Mouse (Mus musculus) kidney, adult 8-10 months (tissue): ENCODE data around the gene Dok4.

Source experiments
- DNase-seq, 2 experiments: peaks; one replicate each; pipeline ENCODE4 v3.0.0; 2022

The Dok4 gene

GRCm38 (mm10) chr8:94876197-94876730 is at the start of gene Dok4:
Dok4 (minus strand) TSS chr8:94876330.
- DNase-seq = peak; percentile 84 to 91

DNA sequence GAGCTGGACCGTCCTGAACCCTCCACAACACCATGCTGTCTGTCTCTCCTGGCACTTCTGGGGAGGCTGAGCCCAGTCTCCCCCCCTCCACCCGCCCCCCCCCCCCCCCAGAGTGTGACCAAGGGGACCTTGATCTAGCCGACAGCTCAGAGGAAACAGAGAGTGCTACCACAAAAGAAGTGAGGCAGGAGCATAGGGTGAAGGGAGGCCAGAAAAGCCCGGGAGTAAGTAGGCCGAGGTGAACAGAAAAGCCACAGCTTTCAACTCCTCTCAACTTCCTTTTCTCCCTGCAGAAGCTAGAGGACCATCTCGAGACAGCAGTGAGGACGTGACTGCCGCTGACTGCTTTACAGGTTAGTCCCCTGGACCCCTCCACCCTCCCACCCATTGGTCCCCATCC is 47.3 kb upstream of the Dok4 start, which contains the start of gene Adgrg5:
Gene Adgrg5 (plus strand): TSS at position 290 of the 400 bp plus-strand sequence.
- DNase-seq = no peak

- DNase-seq = no peak
These were observed 46.5 kb upstream of the Dok4 start for GRCm38 (mm10) chr8:94922602-94923001.

DNA sequence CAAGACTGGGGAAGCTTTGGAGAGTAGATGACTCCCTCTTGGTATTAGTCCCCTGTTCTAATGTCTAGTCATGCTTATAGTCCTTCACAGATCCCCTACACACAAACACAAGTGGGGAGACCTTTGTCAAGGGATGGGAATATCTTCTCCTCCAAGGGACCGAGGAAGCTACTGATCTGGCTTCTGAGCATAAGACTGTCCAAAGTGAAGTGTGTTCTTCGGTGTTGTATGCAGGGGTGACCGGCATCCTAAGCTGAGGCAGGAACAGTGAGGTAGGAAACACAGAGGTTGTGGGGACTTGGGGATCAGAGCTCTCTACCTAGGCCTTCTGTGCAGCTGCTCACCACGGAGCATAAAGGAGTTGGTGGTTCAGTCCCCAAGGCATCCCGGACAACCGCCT is 46.0 kb upstream of the Dok4 start:
- no peak for DNase-seq

GRCm38 (mm10) chr8:94919256-94919655 is 43.1 kb upstream of the Dok4 start:
- no peak for DNase-seq

GRCm38 (mm10) chr8:94917851-94918495 is 41.8 kb upstream of the Dok4 start, which contains the start of gene Ccdc102a:
Ccdc102a (minus strand) TSS chr8:94918098.
- DNase-seq = peak in 1 of 2 experiments; percentile 26

- DNase-seq = peak; percentile 90 to 91
These were observed 41.2 kb upstream of the Dok4 start for GRCm38 (mm10) chr8:94917352-94917751.

DNA sequence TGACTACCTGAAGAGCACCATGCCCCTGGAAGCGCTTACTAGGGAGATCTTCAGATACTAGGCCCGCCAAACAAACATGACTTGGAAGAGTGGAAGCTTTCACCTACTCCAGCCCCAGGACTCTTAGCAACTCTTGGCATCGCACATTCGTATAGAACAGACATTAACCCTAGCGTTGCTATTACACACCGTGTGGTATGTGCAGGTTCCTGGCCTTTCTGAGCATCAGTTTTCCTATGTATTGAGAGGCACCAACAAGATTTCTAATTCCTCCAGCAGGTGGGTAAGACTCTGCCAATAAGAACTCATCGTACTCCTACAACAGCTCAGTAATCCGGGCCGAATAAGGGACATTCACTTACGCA is 40.8 kb upstream of the Dok4 start:
- no peak for DNase-seq

DNA sequence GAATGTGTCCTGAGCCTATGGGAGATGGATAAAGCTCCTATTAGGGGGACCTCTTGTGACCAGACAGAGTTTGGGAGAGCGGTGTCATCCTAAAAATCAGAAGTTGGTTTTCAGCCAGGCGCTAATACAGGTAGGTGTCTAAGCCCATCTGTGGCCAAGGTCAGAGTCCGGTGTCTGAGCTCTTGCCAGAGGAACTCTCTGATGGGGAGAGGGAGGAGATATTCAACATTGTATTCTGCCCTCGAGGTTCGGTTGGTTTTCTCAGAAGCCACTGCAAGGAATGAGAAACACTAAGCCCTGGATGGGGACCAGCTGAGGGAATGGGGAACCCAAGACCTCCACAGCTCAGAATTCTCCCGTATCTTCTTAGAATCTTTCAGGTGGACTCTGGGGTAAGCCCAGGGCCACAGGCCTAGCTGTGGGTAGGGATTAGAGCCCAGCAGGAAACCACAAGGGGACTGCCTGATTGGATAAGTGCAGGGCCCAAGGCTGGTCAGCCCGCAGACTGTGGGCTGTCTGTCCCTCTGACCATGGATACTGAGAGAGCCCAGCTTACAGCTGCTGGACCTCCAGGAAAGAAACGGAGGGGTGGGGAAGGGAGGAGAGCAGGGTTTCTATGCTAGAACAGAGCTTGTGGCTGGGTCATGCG is 40.3 kb upstream of the Dok4 start:
- DNase-seq = no peak

GRCm38 (mm10) chr8:94914701-94915101 is 38.6 kb upstream of the Dok4 start:
- DNase-seq = peak in 1 of 2 experiments; percentile 28

DNA sequence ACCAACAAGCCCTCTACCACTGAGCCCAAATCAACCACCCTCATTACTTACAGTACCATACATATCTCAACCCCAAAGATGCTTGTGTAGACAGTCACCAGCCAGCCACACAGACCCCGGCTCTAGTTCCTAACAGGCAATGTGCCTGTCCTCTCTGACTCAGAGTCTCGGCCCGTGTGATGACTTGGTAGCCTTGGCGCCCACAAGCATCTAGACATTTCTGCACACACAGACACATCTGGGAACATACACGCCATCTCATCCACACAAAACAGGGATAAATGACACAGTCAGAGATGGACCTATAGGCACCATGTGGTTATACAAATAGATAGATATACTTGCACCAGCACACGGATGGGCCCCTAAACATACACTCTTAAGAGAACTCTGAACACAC is 38.1 kb upstream of the Dok4 start:
- DNase-seq = no peak

DNA sequence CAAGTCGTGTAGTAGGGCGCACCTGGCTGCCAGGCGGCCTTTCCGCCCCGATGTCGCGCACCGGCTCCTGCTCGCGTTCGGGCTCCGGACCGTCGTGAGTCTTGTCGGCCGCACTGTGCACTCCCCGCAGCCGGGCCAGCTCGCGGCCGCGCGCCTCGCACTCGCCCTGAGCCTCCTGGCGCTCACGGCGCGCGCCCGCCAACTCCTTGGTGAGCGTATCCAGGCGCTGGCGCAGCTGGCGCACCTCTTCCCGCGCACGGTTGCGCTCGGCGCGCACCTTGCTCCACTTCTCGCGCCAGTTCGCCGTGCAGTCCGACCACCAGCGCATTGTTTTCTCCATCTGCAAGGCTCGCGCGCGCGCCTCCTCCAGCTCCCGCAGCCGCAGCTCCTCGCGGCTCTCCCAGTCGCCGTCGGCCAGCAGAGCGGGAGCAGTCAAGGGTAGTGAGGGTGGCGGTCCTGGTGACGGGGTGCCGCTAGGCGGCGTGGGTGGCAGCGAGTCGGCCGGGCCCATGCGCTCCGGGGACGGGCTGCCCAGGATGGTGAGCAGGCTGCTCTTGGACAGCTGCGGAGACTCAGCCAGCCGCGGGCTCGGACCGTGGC is 37.0 kb upstream of the Dok4 start:
- DNase-seq = peak in 1 of 2 experiments; percentile 65

GRCm38 (mm10) chr8:94908847-94909246 is 32.7 kb upstream of the Dok4 start:
- DNase-seq = peak; percentile 84 to 90

DNA sequence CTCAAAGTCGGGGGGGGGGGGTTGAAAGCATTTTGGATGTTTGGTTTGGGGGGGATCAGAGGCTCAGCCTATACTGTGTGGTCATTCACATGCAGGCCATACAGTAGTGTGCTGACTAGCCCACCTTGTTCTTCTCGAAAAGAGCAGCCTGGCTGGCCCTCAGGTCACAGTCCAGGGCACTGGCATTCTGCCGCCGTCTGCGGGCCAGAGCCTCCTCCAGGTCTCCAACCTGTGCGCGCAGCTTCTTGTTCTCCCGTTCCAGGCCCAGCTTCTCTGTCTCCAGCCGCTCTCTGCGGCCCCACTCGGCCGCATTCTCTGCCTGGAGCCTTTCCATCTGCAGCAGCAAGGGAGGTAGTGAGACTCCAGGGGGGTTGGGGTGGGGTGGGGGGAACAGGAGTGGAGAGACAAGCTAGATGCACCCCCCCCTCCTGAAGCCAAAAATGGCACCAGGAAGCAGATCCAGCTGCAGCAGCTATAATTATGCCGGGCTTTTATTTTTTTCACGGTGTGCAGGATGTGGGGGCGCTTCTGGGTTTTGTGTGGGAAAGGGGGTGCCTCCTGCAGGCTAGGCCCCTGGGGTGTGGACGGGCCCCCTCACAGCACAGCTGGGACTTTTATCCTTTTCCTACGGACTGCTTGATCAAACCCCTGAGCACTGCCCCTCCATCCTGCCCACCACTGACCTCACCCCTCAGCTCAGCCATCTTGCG is 31.6 kb upstream of the Dok4 start:
- peak; percentile 63 to 76 for DNase-seq

DNA sequence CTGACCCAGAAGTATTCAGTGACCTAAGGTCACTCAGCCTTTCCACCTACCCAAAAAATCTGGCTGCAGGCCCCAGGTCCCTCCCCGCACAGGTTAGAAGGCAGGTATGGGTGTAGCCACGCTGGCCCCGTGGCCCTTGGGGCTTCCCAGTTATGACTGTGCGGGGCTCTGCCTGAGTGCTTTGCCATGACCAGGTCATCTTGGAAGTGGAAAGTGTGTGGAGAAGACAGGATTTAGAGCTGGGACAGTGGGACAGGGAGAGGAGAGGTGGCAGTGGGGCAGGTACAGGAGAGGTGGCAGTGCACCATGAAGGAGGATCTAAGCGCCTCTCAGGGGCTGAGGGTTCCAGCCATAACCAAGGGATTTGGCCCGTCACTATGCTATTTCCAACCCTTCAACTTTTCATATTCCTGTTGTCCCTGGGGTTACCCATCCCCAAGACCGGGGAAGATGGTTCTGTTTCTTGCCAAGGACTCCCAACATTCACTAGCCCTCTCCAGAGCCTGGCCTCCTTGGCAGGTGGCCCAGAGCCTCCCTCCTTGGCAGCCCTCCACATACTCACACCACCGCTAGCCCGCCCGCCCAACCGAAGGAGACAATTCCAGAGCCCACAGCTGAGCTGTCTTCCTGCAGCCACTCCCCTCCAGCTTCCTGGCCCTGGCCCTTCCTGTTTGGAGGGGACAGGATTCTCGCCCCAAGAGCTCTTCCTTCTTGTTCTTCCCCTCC is 28.5 kb upstream of the Dok4 start:
- peak; percentile 94 to 96 for DNase-seq

- peak in 1 of 2 experiments; percentile 29 for DNase-seq
These were observed 27.6 kb upstream of the Dok4 start for GRCm38 (mm10) chr8:94903709-94904108.

GRCm38 (mm10) chr8:94901031-94901430 is 24.9 kb upstream of the Dok4 start:
- DNase-seq = no peak

DNA sequence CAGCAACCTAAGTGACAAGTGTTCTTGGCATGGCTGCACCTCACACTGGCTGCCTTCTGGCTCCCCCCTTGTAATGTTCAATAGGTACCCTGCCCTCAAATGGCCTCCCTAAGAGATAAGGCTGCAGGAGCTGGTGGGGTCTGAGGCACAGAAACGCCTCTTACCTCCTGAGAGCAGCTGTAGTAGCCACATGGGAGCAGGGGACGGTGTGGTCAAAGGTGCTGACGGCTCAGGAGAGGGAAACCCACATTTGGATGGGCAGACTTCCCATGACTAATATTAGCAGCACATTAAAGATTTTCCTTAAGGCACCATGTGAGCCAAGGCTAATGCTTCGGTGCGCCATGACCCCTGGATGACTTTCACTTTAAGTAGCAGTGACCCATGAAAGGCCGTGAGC is 24.5 kb upstream of the Dok4 start:
- DNase-seq = no peak

DNA sequence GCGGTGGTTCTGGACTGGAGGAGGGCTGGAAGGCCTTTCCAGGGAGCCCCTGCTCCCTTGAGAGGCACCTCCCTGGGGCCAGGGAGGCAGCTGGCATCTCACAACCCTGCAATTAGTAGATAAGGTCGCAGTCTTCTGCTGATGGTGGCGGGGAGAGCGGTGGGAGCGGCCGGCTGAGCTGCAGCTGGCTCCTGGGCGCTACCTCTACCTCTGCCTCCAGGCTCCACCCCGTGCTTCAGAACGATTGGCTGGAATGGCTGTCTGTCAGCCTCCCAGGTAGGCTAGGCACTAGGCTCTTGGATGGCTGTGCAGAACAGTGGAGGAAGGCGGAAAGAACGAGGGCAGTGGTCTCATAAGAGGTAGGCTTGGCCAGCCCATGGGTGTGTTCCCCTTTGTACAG is 23.1 kb upstream of the Dok4 start:
- DNase-seq = peak in 1 of 2 experiments; percentile 35

DNA sequence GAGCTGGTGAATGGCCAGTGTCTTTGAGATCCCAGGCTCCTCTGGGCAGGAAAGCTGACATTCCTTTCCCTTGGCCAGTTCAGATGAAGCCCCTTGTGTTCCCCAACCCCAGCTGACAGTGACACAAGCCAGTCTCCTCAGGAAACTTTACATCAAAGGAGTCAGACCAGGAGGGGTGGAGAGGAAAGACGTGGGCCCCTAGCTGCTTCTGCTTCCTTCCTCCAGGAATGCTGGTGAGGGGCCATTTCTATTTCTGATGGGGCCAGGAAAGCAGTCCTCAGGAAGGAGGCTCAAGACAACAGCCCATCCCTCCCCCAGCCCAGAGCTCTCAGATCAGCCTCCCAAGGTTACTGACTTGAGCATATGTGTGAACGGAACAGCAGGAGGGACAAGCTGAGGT is 16.8 kb upstream of the Dok4 start:
- DNase-seq = no peak

GRCm38 (mm10) chr8:94888383-94889036 is 12.4 kb upstream of the Dok4 start:
- no peak for DNase-seq

DNA sequence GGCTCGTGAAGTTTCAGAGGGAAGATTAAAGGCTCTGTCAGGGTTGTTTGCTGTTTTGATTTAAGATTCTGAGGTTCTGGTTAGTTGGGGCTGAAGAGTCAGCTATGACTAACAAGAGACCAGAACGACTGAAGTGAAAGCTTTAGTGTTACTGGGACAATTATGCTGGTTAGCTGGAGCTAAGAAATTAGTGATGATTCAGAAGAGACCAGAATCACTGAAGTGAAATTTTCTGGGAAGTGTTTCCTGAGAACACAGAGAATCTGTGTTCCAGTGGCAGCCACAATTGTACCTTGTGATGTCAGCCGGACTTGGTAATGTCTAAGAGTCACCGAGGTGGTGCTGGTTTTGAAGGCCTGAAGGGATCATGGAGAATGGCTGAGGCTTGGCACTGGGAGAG is 4.6 kb upstream of the Dok4 start:
- DNase-seq = no peak
